Mouse (Mus musculus): ENCODE measurements around the gene Olfr1427. TPM values are rescaled to one million over a fixed set of nuclear protein-coding genes. Genes with fewer than 3 reads are reported as not detected.

The Olfr1427 gene
- not detected in 2 replicates for polyA plus RNA-seq (2014; fragmentation: Nextera tagmentation; extraction: Ambion mirVana)

- Histone ChIP-seq H3K27me3 (ENCODE audit: control insufficient read depth, insufficient read depth, low read length) (no peaks in the 10 kb centered on the region), H3K4me2 (no peak within 1 kb of the TSS), H3K4me3 (ENCODE audit: low read depth, low read length) (no peak within 1 kb of the TSS), H3K9me3 (replicated peaks; ENCODE audit: control insufficient read depth, low read length) (no peaks in the 10 kb centered on the region), H3K9ac (ENCODE audit: low read depth, low read length) (no peak within 1 kb of the TSS), H3K4me1 (ENCODE audit: control insufficient read depth, insufficient read depth, low read length) (no peaks in the 10 kb centered on the region), H3K27ac (ENCODE audit: low read depth, low read length) (no peak within 1 kb of the TSS), H3K36me3 (ENCODE audit: control insufficient read depth, insufficient read depth, low read length) (no peaks in the 10 kb centered on the region)
- WGBS (ENCODE audit: insufficient replicate concordance) = 87% methylated on average over 2 of the region's 2 CpGs
- ATAC-seq (replicated peaks; ENCODE audit: insufficient number of reproducible peaks, low FRiP score, low TSS enrichment) = no peak
These were observed at the start of gene Olfr1427 for GRCm38 (mm10) chr19:12103234-12103633. Gene Olfr1427, minus strand, starts transcription at chr19:12103334.

GRCm38 (mm10) chr19:12145452-12145851 lies 42.3 kb upstream of the Olfr1427 start:
- Histone ChIP-seq H3K4me2 (no peak overlapping the region), H3K4me3 (ENCODE audit: low read depth, low read length) (no peak overlapping the region), H3K36me3 (ENCODE audit: control insufficient read depth, insufficient read depth, low read length) (no peaks in the 10 kb centered on the region), H3K9me3 (replicated peaks; ENCODE audit: control insufficient read depth, low read length) (no peaks in the 10 kb centered on the region), H3K27ac (ENCODE audit: low read depth, low read length) (no peak overlapping the region), H3K4me1 (ENCODE audit: control insufficient read depth, insufficient read depth, low read length) (no peaks in the 10 kb centered on the region), H3K9ac (ENCODE audit: low read depth, low read length) (no peak overlapping the region), H3K27me3 (ENCODE audit: control insufficient read depth, insufficient read depth, low read length) (no peaks in the 10 kb centered on the region)
- ATAC-seq (replicated peaks; ENCODE audit: insufficient number of reproducible peaks, low FRiP score, low TSS enrichment) = no peak
- 82% methylated on average over 3 of the region's 3 CpGs for WGBS (ENCODE audit: insufficient replicate concordance)

GRCm38 (mm10) chr19:12143356-12143755 lies 40.2 kb upstream of the Olfr1427 start:
- H3K36me3 ChIP-seq (ENCODE audit: control insufficient read depth, insufficient read depth, low read length) = no peaks in the 10 kb centered on the region
- H3K27ac ChIP-seq (ENCODE audit: low read depth, low read length) = no peak overlapping the region
- H3K4me1 ChIP-seq (ENCODE audit: control insufficient read depth, insufficient read depth, low read length) = no peaks in the 10 kb centered on the region
- H3K4me3 ChIP-seq (ENCODE audit: low read depth, low read length) = no peak overlapping the region
- no peaks in the 10 kb centered on the region for H3K9me3 ChIP-seq (replicated peaks; ENCODE audit: control insufficient read depth, low read length)
- no peaks in the 10 kb centered on the region for H3K27me3 ChIP-seq (ENCODE audit: control insufficient read depth, insufficient read depth, low read length)
- H3K4me2 ChIP-seq = no peak overlapping the region
- ATAC-seq (replicated peaks; ENCODE audit: insufficient number of reproducible peaks, low FRiP score, low TSS enrichment) = no peak
- no peak overlapping the region for H3K9ac ChIP-seq (ENCODE audit: low read depth, low read length)
- 67% methylated on average over 1 of the region's 1 CpGs for whole genome bisulfite sequencing (ENCODE audit: insufficient replicate concordance)

GRCm38 (mm10) chr19:12134289-12134688 lies 31.2 kb upstream of the Olfr1427 start:
- Histone ChIP-seq H3K27me3 (ENCODE audit: control insufficient read depth, insufficient read depth, low read length) (no peaks in the 10 kb centered on the region), H3K36me3 (ENCODE audit: control insufficient read depth, insufficient read depth, low read length) (no peaks in the 10 kb centered on the region), H3K9ac (ENCODE audit: low read depth, low read length) (no peak overlapping the region), H3K9me3 (replicated peaks; ENCODE audit: control insufficient read depth, low read length) (no peaks in the 10 kb centered on the region), H3K4me3 (ENCODE audit: low read depth, low read length) (no peak overlapping the region), H3K4me1 (ENCODE audit: control insufficient read depth, insufficient read depth, low read length) (no peaks in the 10 kb centered on the region), H3K27ac (ENCODE audit: low read depth, low read length) (no peak overlapping the region), H3K4me2 (no peak overlapping the region)
- WGBS (ENCODE audit: insufficient replicate concordance) = 34% methylated on average over 2 of the region's 2 CpGs
- ATAC-seq (replicated peaks; ENCODE audit: insufficient number of reproducible peaks, low FRiP score, low TSS enrichment) = no peak

GRCm38 (mm10) chr19:12123103-12123502 lies 20.0 kb upstream of the Olfr1427 start, which contains the start of gene Olfr76:
Gene Olfr76, minus strand, starts transcription at chr19:12123203.
- Histone ChIP-seq H3K9me3 (replicated peaks; ENCODE audit: control insufficient read depth, low read length) (no peaks in the 10 kb centered on the region), H3K4me2 (no peak within 1 kb of the TSS), H3K27me3 (ENCODE audit: control insufficient read depth, insufficient read depth, low read length) (no peaks in the 10 kb centered on the region), H3K4me3 (ENCODE audit: low read depth, low read length) (no peak within 1 kb of the TSS), H3K27ac (ENCODE audit: low read depth, low read length) (no peak within 1 kb of the TSS), H3K36me3 (ENCODE audit: control insufficient read depth, insufficient read depth, low read length) (no peaks in the 10 kb centered on the region), H3K9ac (ENCODE audit: low read depth, low read length) (no peak within 1 kb of the TSS), H3K4me1 (ENCODE audit: control insufficient read depth, insufficient read depth, low read length) (no peaks in the 10 kb centered on the region)
- 62% methylated on average over 3 of the region's 3 CpGs for WGBS (ENCODE audit: insufficient replicate concordance)
- no peak for ATAC-seq (replicated peaks; ENCODE audit: insufficient number of reproducible peaks, low FRiP score, low TSS enrichment)

- H3K27ac ChIP-seq (ENCODE audit: low read depth, low read length) = no peak overlapping the region
- H3K4me2 ChIP-seq = no peak overlapping the region
- H3K4me1 ChIP-seq (ENCODE audit: control insufficient read depth, insufficient read depth, low read length) = no peaks in the 10 kb centered on the region
- 88% methylated on average over 3 of the region's 3 CpGs for WGBS (ENCODE audit: insufficient replicate concordance)
- H3K4me3 ChIP-seq (ENCODE audit: low read depth, low read length) = no peak overlapping the region
- H3K9me3 ChIP-seq (replicated peaks; ENCODE audit: control insufficient read depth, low read length) = no peaks in the 10 kb centered on the region
- H3K9ac ChIP-seq (ENCODE audit: low read depth, low read length) = no peak overlapping the region
- H3K27me3 ChIP-seq (ENCODE audit: control insufficient read depth, insufficient read depth, low read length) = no peaks in the 10 kb centered on the region
- ATAC-seq (replicated peaks; ENCODE audit: insufficient number of reproducible peaks, low FRiP score, low TSS enrichment) = no peak
- H3K36me3 ChIP-seq (ENCODE audit: control insufficient read depth, insufficient read depth, low read length) = no peaks in the 10 kb centered on the region
These were observed 13.3 kb upstream of the Olfr1427 start for GRCm38 (mm10) chr19:12116464-12116863.

GRCm38 (mm10) chr19:12115797-12116196 lies 12.7 kb upstream of the Olfr1427 start, which contains the start of gene Olfr1428:
Gene Olfr1428, minus strand, starts transcription at chr19:12115897.
- no peak within 1 kb of the TSS for H3K27ac ChIP-seq (ENCODE audit: low read depth, low read length)
- no peak within 1 kb of the TSS for H3K4me2 ChIP-seq
- no peaks in the 10 kb centered on the region for H3K4me1 ChIP-seq (ENCODE audit: control insufficient read depth, insufficient read depth, low read length)
- WGBS (ENCODE audit: insufficient replicate concordance) = 45% methylated on average over 1 of the region's 1 CpGs
- H3K4me3 ChIP-seq (ENCODE audit: low read depth, low read length) = no peak within 1 kb of the TSS
- no peaks in the 10 kb centered on the region for H3K27me3 ChIP-seq (ENCODE audit: control insufficient read depth, insufficient read depth, low read length)
- ATAC-seq (replicated peaks; ENCODE audit: insufficient number of reproducible peaks, low FRiP score, low TSS enrichment) = no peak
- H3K36me3 ChIP-seq (ENCODE audit: control insufficient read depth, insufficient read depth, low read length) = no peaks in the 10 kb centered on the region
- H3K9me3 ChIP-seq (replicated peaks; ENCODE audit: control insufficient read depth, low read length) = no peaks in the 10 kb centered on the region
- H3K9ac ChIP-seq (ENCODE audit: low read depth, low read length) = no peak within 1 kb of the TSS

GRCm38 (mm10) chr19:12113807-12114206 lies 10.7 kb upstream of the Olfr1427 start:
- H3K4me2 ChIP-seq = no peak overlapping the region
- H3K9me3 ChIP-seq (replicated peaks; ENCODE audit: control insufficient read depth, low read length) = no peaks in the 10 kb centered on the region
- no peaks in the 10 kb centered on the region for H3K4me1 ChIP-seq (ENCODE audit: control insufficient read depth, insufficient read depth, low read length)
- WGBS (ENCODE audit: insufficient replicate concordance) = 49% methylated on average over 1 of the region's 1 CpGs
- ATAC-seq (replicated peaks; ENCODE audit: insufficient number of reproducible peaks, low FRiP score, low TSS enrichment) = no peak
- H3K27me3 ChIP-seq (ENCODE audit: control insufficient read depth, insufficient read depth, low read length) = no peaks in the 10 kb centered on the region
- H3K36me3 ChIP-seq (ENCODE audit: control insufficient read depth, insufficient read depth, low read length) = no peaks in the 10 kb centered on the region
- no peak overlapping the region for H3K9ac ChIP-seq (ENCODE audit: low read depth, low read length)
- H3K27ac ChIP-seq (ENCODE audit: low read depth, low read length) = no peak overlapping the region
- H3K4me3 ChIP-seq (ENCODE audit: low read depth, low read length) = no peak overlapping the region

- Histone ChIP-seq H3K27ac (ENCODE audit: low read depth, low read length) (no peak overlapping the region), H3K4me3 (ENCODE audit: low read depth, low read length) (no peak overlapping the region), H3K9ac (ENCODE audit: low read depth, low read length) (no peak overlapping the region), H3K27me3 (ENCODE audit: control insufficient read depth, insufficient read depth, low read length) (no peaks in the 10 kb centered on the region), H3K9me3 (replicated peaks; ENCODE audit: control insufficient read depth, low read length) (no peaks in the 10 kb centered on the region), H3K4me2 (no peak overlapping the region), H3K4me1 (ENCODE audit: control insufficient read depth, insufficient read depth, low read length) (no peaks in the 10 kb centered on the region), H3K36me3 (ENCODE audit: control insufficient read depth, insufficient read depth, low read length) (no peaks in the 10 kb centered on the region)
- WGBS (ENCODE audit: insufficient replicate concordance) = 52% methylated on average over 1 of the region's 1 CpGs
- no peak for ATAC-seq (replicated peaks; ENCODE audit: insufficient number of reproducible peaks, low FRiP score, low TSS enrichment)
These were observed 1.4 kb upstream of the Olfr1427 start for GRCm38 (mm10) chr19:12104541-12104940.

Data from heart, embryonic 11.5 days (tissue).